Mouse (Mus musculus) embryonic facial prominence, embryonic 15.5 days (tissue): ENCODE measurements around the gene Thpo. TPM values are rescaled to one million over a fixed set of nuclear protein-coding genes. Genes with fewer than 3 reads are reported as not detected.
A peak's percentile ranks its signal among the peaks of the same experiment; 100 is the strongest.

Experiments used
- ATAC-seq: fragments of 200-750 bp; cut with Nextera tagmentation; 2 replicates; pipeline ENCODE4 v1.8.0; 2017; ENCODE audit warnings: low read depth, moderate TSS enrichment; ENCODE audit not compliant: insufficient number of reproducible peaks, low FRiP score, low TSS enrichment
- H3K27ac ChIP-seq: fragments of 300-500 bp; sonication (generic); replicated peaks from 2 replicates; pipeline ENCODE4 v1.5.1; 2015; ENCODE audit warnings: mild to moderate bottlenecking, inconsistent platforms
- H3K27me3 ChIP-seq: fragments of 300-500 bp; sonication (generic); 2 replicates; pipeline ENCODE4 v1.6.1; 2015; ENCODE audit warnings: inconsistent platforms
- H3K36me3 ChIP-seq: fragments of 300-500 bp; sonication (generic); 2 replicates; pipeline ENCODE4 v1.6.1; 2015; ENCODE audit warnings: mild to moderate bottlenecking, inconsistent platforms
- H3K4me1 ChIP-seq: fragments of 300-500 bp; sonication (generic); 2 replicates; pipeline ENCODE4 v1.6.1; 2015; ENCODE audit warnings: inconsistent platforms
- H3K4me2 ChIP-seq: fragments of 300-500 bp; sonication (generic); replicated peaks from 2 replicates; pipeline ENCODE4 v1.6.1; 2015; ENCODE audit warnings: mild to moderate bottlenecking, inconsistent platforms
- H3K4me3 ChIP-seq: fragments of 300-500 bp; sonication (generic); replicated peaks from 2 replicates; pipeline ENCODE4 v1.5.1; 2015; ENCODE audit warnings: mild to moderate bottlenecking, inconsistent platforms
- H3K9ac ChIP-seq: fragments of 300-500 bp; sonication (generic); 2 replicates; pipeline ENCODE4 v1.6.1; 2015; ENCODE audit warnings: inconsistent platforms
- H3K9me3 ChIP-seq: fragments of 300-500 bp; sonication (generic); replicated peaks from 2 replicates; pipeline ENCODE4 v1.6.1; 2016; ENCODE audit warnings: inconsistent platforms
- WGBS: fragments of 180-500 bp; shearing (Covaris S2); methylation state at CpG from one replicate; pipeline ENCODE4 v1.1.7; 2015; 5-methylcytosine and 5-hydroxymethylcytosine counted together
- polyA plus RNA-seq: library from polyadenylated mRNA; unstranded; fragments of >200 nt; fragmentation: Nextera tagmentation; extraction: Ambion mirVana; gene quantifications from 2 replicates; pipeline ENCODE4 v1.2.1, GENCODE M21; 2015

Thpo gene
- polyA plus RNA-seq, result 1.3 and 1.6 TPM in 2 replicates

- H3K4me2 ChIP-seq, result peak within 1 kb of the TSS; percentile 97
- peak within 1 kb of the TSS; percentile 87; the same call in 1 of the 2 replicates for H3K27ac ChIP-seq
- peaks cover 27% of the 10 kb centered on the region for H3K27me3 ChIP-seq
- peak within 1 kb of the TSS; percentile 63 for H3K9ac ChIP-seq
- ATAC-seq, result no peak
- H3K9me3 ChIP-seq, result no peaks in the 10 kb centered on the region
- peak within 1 kb of the TSS; percentile 70 for H3K4me3 ChIP-seq
- peaks cover 28% of the 10 kb centered on the region for H3K4me1 ChIP-seq
- WGBS, result 7% methylated on average over 45 of the region's 45 CpGs
- 0 out of 2 replicates have a peak, but pooled peaks cover 6% of the 10 kb centered on the region for H3K36me3 ChIP-seq
Observed at GRCm38 (mm10) chr16:20733731-20734730, at the start of gene Thpo. TSS of gene Thpo (minus strand) at chr16:20734511.

GRCm38 (mm10) chr16:20783891-20784290 is 49.6 kb upstream of the Thpo start:
- no peak for ATAC-seq
- H3K27me3 ChIP-seq, result no peaks in the 10 kb centered on the region
- WGBS, result 87% methylated on average over 2 of the region's 2 CpGs
- H3K4me1 ChIP-seq, result no peaks in the 10 kb centered on the region
- no peak overlapping the region for H3K4me3 ChIP-seq
- no peak overlapping the region for H3K27ac ChIP-seq
- H3K4me2 ChIP-seq, result no peak overlapping the region
- H3K9me3 ChIP-seq, result no peaks in the 10 kb centered on the region
- H3K36me3 ChIP-seq, result no peaks in the 10 kb centered on the region
- no peak overlapping the region for H3K9ac ChIP-seq

DNA sequence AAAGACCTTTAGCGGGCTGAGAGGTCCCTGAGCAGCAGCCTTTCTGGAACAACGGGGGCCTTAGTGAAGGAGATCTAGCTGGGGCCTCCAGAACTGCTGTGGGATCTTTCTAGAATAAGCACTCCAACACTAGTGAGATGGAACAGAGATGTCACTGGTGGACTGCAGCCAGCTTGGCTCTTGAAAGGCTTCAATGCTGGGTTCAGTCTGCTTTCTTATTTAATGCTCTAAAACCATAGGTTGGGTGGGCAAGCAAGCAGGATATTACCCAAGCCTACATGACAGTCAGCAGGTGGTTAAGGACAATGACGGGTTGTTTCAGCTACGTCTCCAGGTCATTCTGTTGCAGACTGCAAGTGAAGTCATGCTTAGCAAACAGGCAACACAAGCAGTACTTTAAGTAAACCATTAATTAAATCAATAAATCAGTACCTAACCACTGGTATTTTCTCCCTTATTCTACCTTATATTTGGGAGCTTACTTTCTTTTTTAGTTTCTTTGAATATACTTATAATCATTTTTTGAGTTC is 46.9 kb upstream of the Thpo start:
- 64% methylated on average over 4 of the region's 4 CpGs for WGBS

DNA sequence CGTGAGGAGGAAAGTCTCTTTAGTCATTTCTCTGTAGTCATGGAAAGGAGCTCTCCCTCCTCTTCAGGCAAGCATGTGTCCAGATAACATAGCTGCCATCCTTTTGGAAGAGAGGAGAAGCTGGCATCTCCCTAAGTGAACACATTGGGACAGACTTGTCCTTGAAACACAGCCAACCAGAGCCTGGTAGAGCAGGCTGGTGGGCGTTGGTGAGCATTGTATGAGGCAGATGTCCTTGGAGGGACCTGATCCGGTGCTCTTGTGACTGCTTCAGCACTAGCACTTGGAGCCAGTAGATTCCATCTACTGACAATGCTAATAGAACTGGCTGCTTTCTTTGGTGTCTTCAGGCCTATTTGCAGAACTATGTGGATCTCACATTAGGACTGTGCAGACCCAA is 45.5 kb upstream of the Thpo start:
- no peaks in the 10 kb centered on the region for H3K36me3 ChIP-seq
- H3K9ac ChIP-seq, result no peak overlapping the region
- no peak overlapping the region for H3K4me3 ChIP-seq
- no peak overlapping the region for H3K4me2 ChIP-seq
- no peaks in the 10 kb centered on the region for H3K9me3 ChIP-seq
- no peak for ATAC-seq
- no peaks in the 10 kb centered on the region for H3K27me3 ChIP-seq
- no peaks in the 10 kb centered on the region for H3K4me1 ChIP-seq
- no peak overlapping the region for H3K27ac ChIP-seq
- WGBS, result 84% methylated on average over 3 of the region's 3 CpGs

More for the DNA sequence above, 46.9 kb upstream of the Thpo start:
- Histone ChIP-seq H3K9me3 (no peaks in the 10 kb centered on the region), H3K4me1 (no peaks in the 10 kb centered on the region), H3K36me3 (no peaks in the 10 kb centered on the region), H3K9ac (no peak overlapping the region), H3K27ac (no peak overlapping the region), H3K4me3 (no peak overlapping the region), H3K27me3 (no peaks in the 10 kb centered on the region), H3K4me2 (no peak overlapping the region)
- ATAC-seq, result no peak

DNA sequence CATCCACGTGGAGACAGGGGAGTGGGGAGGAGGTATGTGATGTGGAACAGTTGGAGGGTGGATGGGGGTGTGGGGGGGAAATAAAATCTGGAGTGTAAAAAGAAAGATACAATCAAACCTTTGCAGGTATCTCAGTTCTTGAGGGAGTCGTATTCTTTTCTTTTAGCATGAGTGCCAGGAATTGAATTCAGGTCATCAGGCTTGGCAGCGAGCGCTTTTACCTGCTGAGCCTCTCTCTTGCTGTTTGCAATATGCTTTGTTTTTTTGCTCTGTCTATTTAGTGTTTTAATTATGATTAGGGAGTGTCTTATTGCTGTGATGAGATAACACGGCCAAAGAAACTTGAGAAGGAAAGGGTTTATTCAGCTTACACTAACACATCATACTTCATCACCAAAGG is 40.7 kb upstream of the Thpo start:
- Histone ChIP-seq H3K36me3 (no peaks in the 10 kb centered on the region), H3K9me3 (no peaks in the 10 kb centered on the region), H3K4me2 (no peak overlapping the region), H3K27ac (no peak overlapping the region), H3K4me3 (no peak overlapping the region), H3K4me1 (no peaks in the 10 kb centered on the region), H3K9ac (no peak overlapping the region), H3K27me3 (no peaks in the 10 kb centered on the region)
- no peak for ATAC-seq
- 71% methylated on average over 5 of the region's 5 CpGs for WGBS

DNA sequence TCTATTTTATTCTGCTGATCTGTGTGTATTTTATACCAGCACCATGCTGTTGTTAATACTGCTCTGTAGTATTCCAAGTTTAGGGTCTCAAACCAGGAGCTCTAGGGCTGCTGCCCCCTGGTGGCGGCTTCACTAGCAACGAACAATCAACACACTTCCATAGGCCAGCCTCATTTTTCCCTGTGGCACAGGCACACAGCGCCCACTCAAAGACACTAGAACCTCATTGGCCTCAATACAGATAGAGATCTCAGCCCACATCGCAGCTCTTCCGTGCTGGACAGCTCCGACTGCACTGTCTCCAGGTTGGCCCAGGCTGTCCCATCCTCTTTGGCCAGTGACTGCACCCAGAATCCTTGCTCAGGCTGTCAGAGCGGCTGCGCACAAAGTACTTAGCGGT is 30.9 kb upstream of the Thpo start:
- ATAC-seq, result no peak
- Histone ChIP-seq H3K27ac (no peak overlapping the region), H3K9ac (no peak overlapping the region), H3K4me1 (no peaks in the 10 kb centered on the region), H3K9me3 (no peaks in the 10 kb centered on the region), H3K4me2 (no peak overlapping the region), H3K36me3 (no peaks in the 10 kb centered on the region), H3K27me3 (no peaks in the 10 kb centered on the region), H3K4me3 (no peak overlapping the region)
- 50% methylated on average over 9 of the region's 9 CpGs for WGBS

- Histone ChIP-seq H3K4me2 (no peak overlapping the region), H3K27ac (no peak overlapping the region), H3K27me3 (no peaks in the 10 kb centered on the region), H3K4me3 (no peak overlapping the region), H3K36me3 (no peaks in the 10 kb centered on the region), H3K4me1 (no peaks in the 10 kb centered on the region), H3K9ac (no peak overlapping the region), H3K9me3 (no peaks in the 10 kb centered on the region)
- WGBS, result 7% methylated on average over 3 of the region's 3 CpGs
- no peak for ATAC-seq
Observed at GRCm38 (mm10) chr16:20761681-20762080, 27.4 kb upstream of the Thpo start.

DNA sequence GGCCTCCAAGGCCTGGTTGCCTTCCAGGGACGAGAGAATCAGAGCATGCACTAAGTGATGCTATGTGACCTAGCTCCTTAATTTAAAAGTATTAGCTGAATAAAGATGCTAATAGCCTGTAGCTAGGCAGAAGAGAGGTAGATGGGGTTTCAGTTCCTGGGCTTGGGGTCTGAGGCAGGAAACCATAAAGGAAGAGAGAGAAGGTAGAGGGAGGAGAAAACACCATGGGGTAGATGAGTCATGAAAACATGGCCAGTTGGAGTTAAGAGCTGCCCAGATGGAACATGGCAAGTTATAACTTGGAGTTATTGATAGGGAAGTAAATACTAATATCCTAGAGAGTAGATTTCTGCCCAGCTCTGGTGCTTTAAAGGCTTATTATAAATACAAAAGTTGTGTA is 23.1 kb upstream of the Thpo start:
- Histone ChIP-seq H3K27ac (no peak overlapping the region), H3K4me3 (no peak overlapping the region), H3K36me3 (no peaks in the 10 kb centered on the region), H3K4me2 (no peak overlapping the region), H3K27me3 (no peaks in the 10 kb centered on the region), H3K9ac (no peak overlapping the region), H3K9me3 (no peaks in the 10 kb centered on the region), H3K4me1 (no peaks in the 10 kb centered on the region)
- ATAC-seq, result no peak
- WGBS, result 77% methylated on average over 1 of the region's 1 CpGs

- Histone ChIP-seq H3K4me3 (no peak overlapping the region), H3K27me3 (no peaks in the 10 kb centered on the region), H3K4me1 (no peaks in the 10 kb centered on the region), H3K36me3 (no peaks in the 10 kb centered on the region), H3K4me2 (no peak overlapping the region), H3K27ac (no peak overlapping the region), H3K9me3 (no peaks in the 10 kb centered on the region), H3K9ac (no peak overlapping the region)
- WGBS, result 79% methylated on average over 5 of the region's 5 CpGs
- no peak for ATAC-seq
Observed at GRCm38 (mm10) chr16:20756052-20756451, 21.7 kb upstream of the Thpo start.

DNA sequence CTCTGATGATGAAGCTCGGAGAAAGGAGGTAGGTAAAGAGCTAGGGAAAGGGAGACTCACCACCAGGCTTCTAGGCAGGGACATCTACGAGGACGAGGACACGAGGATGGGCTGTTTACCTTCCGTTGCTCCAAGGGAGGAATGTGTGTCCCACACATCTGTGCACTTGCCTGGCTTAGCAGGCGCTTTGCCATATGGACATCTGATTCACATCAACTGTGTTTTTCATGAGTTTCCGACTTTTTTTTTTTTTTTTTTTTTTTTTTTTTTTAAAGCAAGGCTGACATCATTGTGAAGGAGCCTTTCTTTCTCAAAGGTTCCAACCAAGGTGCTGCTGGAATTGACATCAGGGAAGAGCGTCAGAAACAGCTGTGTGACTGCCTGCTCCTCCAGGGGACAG is 16.2 kb upstream of the Thpo start:
- WGBS, result 17% methylated on average over 8 of the region's 8 CpGs

DNA sequence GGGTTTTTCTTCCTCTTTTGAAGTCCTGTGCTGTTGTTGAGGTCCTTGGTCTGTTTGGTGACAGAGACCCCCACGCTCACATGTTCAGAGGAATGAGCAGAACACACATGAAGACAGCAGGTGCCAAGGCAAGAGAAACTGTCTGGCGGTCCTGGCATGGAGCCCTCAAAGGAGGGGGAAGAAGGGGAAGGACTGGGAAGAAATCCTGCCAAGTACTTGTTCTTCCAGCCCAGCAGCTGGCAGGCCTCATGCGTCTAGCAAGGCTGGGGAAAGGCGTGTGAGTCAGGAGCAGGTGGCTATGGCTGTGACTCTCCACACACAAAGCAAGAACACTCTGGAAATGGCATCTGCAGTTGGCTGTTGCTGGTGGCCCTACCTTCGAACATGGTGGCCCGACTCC is 12.3 kb upstream of the Thpo start:
- no peak for ATAC-seq
- H3K27ac ChIP-seq, result no peak overlapping the region
- H3K27me3 ChIP-seq, result no peaks in the 10 kb centered on the region
- WGBS, result 53% methylated on average over 6 of the region's 6 CpGs
- no peaks in the 10 kb centered on the region for H3K4me1 ChIP-seq
- H3K9me3 ChIP-seq, result no peaks in the 10 kb centered on the region
- no peaks in the 10 kb centered on the region for H3K36me3 ChIP-seq
- no peak overlapping the region for H3K4me3 ChIP-seq
- no peak overlapping the region for H3K9ac ChIP-seq
- no peak overlapping the region for H3K4me2 ChIP-seq

More for the DNA sequence above, 16.2 kb upstream of the Thpo start:
- Histone ChIP-seq H3K9ac (no peak overlapping the region), H3K27me3 (no peaks in the 10 kb centered on the region), H3K27ac (no peak overlapping the region), H3K4me2 (no peak overlapping the region), H3K9me3 (no peaks in the 10 kb centered on the region), H3K4me1 (no peaks in the 10 kb centered on the region), H3K4me3 (no peak overlapping the region), H3K36me3 (no peaks in the 10 kb centered on the region)
- ATAC-seq, result no peak
